Mouse (Mus musculus) liver, embryonic 16.5 days (tissue): ENCODE measurements around the gene Ube2g2. TPM values are rescaled to one million over a fixed set of nuclear protein-coding genes. Genes with fewer than 3 reads are reported as not detected.
"Not testable (repeated sequence)": the region's sequence is repeated elsewhere in the genome, so short reads cannot be mapped to it uniquely, and the experiment has no call there.

ENCODE experiments used
- ATAC-seq: fragments of 200-750 bp; cut with Nextera tagmentation; 2 replicates; pipeline ENCODE4 v1.8.0; 2017; ENCODE audit warnings: low read depth, mild to moderate bottlenecking, moderate number of reproducible peaks, moderate library complexity
- H3K27ac ChIP-seq: fragments of 300-500 bp; sonication (generic); 2 replicates; pipeline ENCODE4 v1.5.1; 2014; ENCODE audit warnings: mild to moderate bottlenecking, low read length
- H3K27me3 ChIP-seq: fragments of 300-500 bp; sonication (generic); 2 replicates; pipeline ENCODE4 v1.6.1; 2014; ENCODE audit warnings: low read depth, low read length, mixed read lengths; ENCODE audit not compliant: control insufficient read depth, insufficient read depth
- H3K36me3 ChIP-seq: fragments of 300-500 bp; sonication (generic); 2 replicates; pipeline ENCODE4 v1.6.1; 2014; ENCODE audit warnings: mild to moderate bottlenecking; ENCODE audit not compliant: control insufficient read depth, insufficient read depth
- H3K4me1 ChIP-seq: fragments of 300-500 bp; sonication (generic); 2 replicates; pipeline ENCODE4 v1.6.1; 2014; ENCODE audit warnings: low read depth, low read length, mixed read lengths; ENCODE audit not compliant: control insufficient read depth
- H3K4me2 ChIP-seq: fragments of 300-500 bp; sonication (generic); 2 replicates; pipeline ENCODE4 v1.6.1; 2014; ENCODE audit warnings: low read depth, low read length, mixed read lengths
- H3K4me3 ChIP-seq: fragments of 300-500 bp; sonication (generic); 2 replicates; pipeline ENCODE4 v1.5.1; 2014; ENCODE audit warnings: low read depth, mild to moderate bottlenecking, low read length
- H3K9ac ChIP-seq: fragments of 300-500 bp; sonication (generic); 2 replicates; pipeline ENCODE4 v1.6.1; 2014; ENCODE audit warnings: low read depth, low read length
- H3K9me3 ChIP-seq: fragments of 300-500 bp; sonication (generic); replicated peaks from 2 replicates; pipeline ENCODE4 v1.6.1; 2016; ENCODE audit warnings: low read length; ENCODE audit not compliant: control insufficient read depth
- WGBS: fragments of 180-500 bp; shearing (Covaris S2); extraction: QIAGEN DNeasy Blood & Tissue Kit; methylation state at CpG from one replicate; pipeline ENCODE4 v1.1.7; 2014; ENCODE audit not compliant: insufficient replicate concordance; 5-methylcytosine and 5-hydroxymethylcytosine counted together
- microRNA counts: library from miRNA; unstranded; fragments of <30 nt; microRNA quantifications from one replicate; lab custom pipeline; 2016
- microRNA-seq: library from miRNA; unstranded; fragments of <30 nt; microRNA quantifications from one replicate; pipeline ENCODE4, GENCODE M21; 2016
- polyA plus RNA-seq: library from polyadenylated mRNA; unstranded; fragments of >200 nt; fragmentation: Nextera tagmentation; extraction: Ambion mirVana; gene quantifications from 2 replicates; pipeline ENCODE4 v1.2.1, GENCODE M21; 2015

Gene Ube2g2
- polyA plus RNA-seq, 1 experiment from 2014 or later, result 43.7 TPM

DNA sequence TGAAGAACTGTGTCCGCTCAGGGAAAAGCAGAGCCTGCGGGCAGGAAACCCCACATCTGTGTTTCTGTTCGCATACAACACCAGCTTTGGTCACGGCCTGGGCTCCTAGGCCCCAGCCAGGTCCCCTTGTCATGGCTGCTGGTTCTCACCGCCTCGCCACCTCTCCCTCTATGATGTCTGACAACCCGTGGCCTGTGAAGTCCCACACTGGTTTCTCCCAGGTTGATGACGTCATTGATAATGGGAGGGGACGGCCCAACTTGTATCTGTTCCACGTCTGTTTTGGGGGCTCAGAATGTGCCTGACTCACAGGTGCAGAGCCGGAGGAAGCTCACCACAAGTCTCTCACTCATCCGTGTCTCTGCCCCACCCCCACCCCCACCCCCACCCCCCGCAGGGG lies 51.7 kb downstream of the Ube2g2 start:
- Histone ChIP-seq H3K4me1 (peaks cover 3% of the 10 kb centered on the region; the same call in 1 of the 2 replicates), H3K9ac (no peak overlapping the region), H3K27ac (no peak overlapping the region), H3K36me3 (no peaks in the 10 kb centered on the region), H3K4me2 (no peak overlapping the region), H3K4me3 (no peak overlapping the region), H3K9me3 (no peaks in the 10 kb centered on the region), H3K27me3 (peaks cover 31% of the 10 kb centered on the region)
- 54% methylated on average over 13 of the region's 13 CpGs for WGBS
- ATAC-seq, result no peak

DNA sequence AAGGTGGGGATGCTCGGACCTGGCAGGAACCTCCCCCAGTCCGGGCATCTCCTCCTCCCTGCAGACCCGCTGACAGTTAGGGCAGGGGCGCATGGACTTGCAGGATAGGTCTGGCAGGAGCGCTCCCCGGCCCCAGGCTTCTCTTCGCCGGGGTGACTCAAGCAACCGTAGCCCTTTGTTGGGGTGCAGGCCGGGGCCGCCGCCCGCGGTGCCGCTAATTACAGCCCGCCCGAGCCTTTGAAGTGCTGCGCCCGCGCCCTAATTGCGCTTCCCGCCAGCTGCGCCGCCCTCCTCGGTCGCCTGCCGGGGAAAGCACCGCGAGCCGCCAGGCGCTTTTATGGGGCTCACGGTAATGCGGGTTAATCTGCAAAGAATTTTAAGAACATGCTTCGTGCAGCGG lies 55.5 kb downstream of the Ube2g2 start:
- Histone ChIP-seq H3K4me2 (no peak overlapping the region), H3K9ac (no peak overlapping the region), H3K4me3 (no peak overlapping the region), H3K4me1 (no peaks in the 10 kb centered on the region), H3K27ac (no peak overlapping the region), H3K27me3 (peaks cover 42% of the 10 kb centered on the region), H3K36me3 (no peaks in the 10 kb centered on the region), H3K9me3 (no peaks in the 10 kb centered on the region)
- ATAC-seq, result no peak
- WGBS, result 2% methylated on average over 35 of the region's 35 CpGs

DNA sequence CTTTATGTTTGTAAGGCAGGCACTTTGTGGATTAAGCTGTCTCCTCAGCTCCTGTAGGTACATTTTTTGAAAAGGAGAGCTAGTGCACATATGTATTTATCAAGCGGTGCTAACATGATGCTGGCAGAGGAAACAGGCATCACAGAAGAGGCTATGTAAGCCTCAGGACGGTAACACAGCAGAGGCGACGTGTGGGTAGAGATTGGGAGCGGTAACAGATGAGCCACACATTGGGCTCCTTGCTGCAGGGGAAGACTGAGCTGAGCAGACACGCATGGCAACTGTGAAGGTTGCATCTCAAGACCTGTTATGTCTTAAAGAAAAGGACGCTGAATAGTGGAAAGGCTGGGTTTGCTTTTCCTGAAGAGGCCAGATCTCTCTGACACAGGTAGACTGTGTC lies 60.9 kb downstream of the Ube2g2 start:
- no peaks in the 10 kb centered on the region for H3K4me1 ChIP-seq
- no peak overlapping the region for H3K4me3 ChIP-seq
- no peak for ATAC-seq
- no peak overlapping the region for H3K27ac ChIP-seq
- no peak overlapping the region for H3K4me2 ChIP-seq
- WGBS, result 57% methylated on average over 7 of the region's 7 CpGs
- H3K9ac ChIP-seq, result no peak overlapping the region
- peaks cover 53% of the 10 kb centered on the region for H3K27me3 ChIP-seq
- no peaks in the 10 kb centered on the region for H3K9me3 ChIP-seq
- no peaks in the 10 kb centered on the region for H3K36me3 ChIP-seq

DNA sequence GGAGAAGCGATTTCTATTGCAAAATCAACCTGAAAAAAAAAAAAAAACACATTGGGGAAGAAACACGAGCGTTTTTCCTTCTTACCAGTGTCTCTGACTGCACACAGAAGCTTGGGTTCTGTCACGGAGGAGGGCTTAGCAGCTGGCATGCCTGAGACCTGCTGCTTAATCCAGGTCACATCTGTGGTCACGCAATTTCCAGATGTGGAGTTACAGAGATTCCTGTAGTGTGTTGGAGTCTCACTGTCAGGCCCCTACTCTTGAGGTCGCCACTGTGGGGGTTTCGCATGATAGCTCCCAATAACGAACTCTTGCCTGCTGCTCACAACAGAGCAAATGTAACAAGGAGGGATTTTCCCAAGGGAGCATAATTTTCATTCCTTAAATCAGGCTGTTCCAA lies 62.1 kb downstream of the Ube2g2 start:
- H3K9me3 ChIP-seq, result no peaks in the 10 kb centered on the region
- no peaks in the 10 kb centered on the region for H3K36me3 ChIP-seq
- ATAC-seq, result no peak
- no peak overlapping the region for H3K27ac ChIP-seq
- H3K27me3 ChIP-seq, result peaks cover 48% of the 10 kb centered on the region
- H3K4me1 ChIP-seq, result no peaks in the 10 kb centered on the region
- H3K4me3 ChIP-seq, result no peak overlapping the region
- no peak overlapping the region for H3K4me2 ChIP-seq
- 31% methylated on average over 8 of the region's 8 CpGs for whole genome bisulfite sequencing
- no peak overlapping the region for H3K9ac ChIP-seq

DNA sequence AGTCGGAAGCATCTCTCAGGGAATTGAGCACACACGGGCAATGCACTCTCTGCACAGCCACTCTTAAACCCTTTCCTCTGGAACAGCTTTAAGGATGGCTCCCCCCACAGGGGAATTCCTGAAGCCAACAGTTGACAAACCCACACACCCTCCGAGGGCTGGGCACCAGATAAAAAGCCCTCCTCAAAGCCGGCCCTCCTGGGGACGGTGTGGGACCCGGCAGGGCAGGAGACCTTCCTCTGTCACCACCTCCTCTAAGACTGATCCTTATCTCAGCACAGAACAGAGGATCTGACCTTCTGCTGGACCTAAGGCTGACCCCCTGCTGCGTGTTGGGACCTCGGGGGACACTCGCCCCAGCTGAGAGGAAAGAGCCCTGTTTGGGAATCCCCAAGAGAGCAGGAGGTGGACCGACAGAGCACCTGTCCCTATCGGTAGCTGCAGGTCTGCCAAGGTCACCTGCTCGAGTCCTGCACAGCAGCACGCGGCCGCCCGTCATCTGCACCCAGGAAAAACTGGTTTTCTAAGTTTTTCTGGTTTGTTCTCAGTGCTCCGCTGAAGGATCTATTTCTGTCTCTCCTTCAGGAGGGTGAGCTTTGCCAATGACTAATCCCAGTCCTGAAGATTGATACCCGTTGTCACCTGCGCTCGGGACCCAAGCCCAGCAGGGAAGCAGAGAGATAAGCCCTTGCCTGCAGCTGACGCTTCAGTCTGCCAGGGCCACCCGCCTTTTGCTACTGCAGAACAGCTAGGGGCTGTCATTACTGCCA lies 64.0 kb downstream of the Ube2g2 start, which contains the start of gene Tspear:
Tspear (plus strand) TSS at position 675 of the 770 bp plus-strand sequence.
- no peaks in the 10 kb centered on the region for H3K9me3 ChIP-seq
- no peaks in the 10 kb centered on the region for H3K4me1 ChIP-seq
- no peak within 1 kb of the TSS for H3K9ac ChIP-seq
- H3K4me2 ChIP-seq, result no peak within 1 kb of the TSS
- H3K36me3 ChIP-seq, result no peaks in the 10 kb centered on the region
- 5% methylated on average over 22 of the region's 22 CpGs for WGBS
- H3K27me3 ChIP-seq, result peaks cover 42% of the 10 kb centered on the region
- no peak within 1 kb of the TSS for H3K27ac ChIP-seq
- ATAC-seq, result no peak
- no peak within 1 kb of the TSS for H3K4me3 ChIP-seq

DNA sequence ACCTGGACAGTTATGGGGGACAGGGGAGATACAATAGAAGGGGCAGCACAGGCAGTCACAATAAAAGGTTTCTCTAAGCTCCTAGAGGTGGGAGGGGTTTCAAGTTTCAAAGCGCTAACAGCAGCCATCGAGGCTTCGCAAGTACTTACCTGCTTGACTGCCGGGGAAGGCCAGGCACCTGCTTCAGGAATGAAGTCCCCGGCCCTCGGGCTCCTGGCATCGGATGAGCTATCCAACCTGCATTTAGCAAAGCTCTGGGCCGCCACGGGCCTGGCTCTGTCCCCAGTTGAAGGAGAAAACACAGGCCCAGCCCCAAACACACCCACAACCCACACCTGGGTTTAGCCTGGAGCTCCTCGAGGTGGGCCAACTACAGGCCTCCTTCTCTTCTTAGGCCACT lies 64.9 kb downstream of the Ube2g2 start:
- H3K27me3 ChIP-seq, result peaks cover 42% of the 10 kb centered on the region
- no peak overlapping the region for H3K27ac ChIP-seq
- no peak overlapping the region for H3K4me2 ChIP-seq

DNA sequence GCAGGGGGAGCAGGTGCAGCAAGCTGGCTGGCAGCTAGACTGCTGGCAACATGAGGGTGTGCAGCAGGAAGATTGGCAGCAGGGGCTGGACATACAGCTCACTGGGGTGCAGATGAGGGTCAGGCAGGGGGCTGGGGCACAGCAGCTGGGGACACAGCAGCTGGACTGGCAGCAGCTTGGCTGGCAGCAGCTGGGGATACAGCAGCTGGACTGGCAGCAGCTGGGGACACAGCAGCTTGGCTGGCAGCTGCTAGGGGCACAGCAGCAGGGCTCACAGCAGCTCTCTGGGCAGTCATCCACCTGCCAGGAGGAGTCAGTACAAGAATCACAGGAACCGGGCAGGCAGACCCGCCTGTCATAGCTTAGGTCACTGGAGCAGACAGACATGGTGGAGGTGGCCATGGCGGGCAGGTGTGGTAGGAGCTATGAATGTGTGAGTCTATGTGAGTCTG lies 68.3 kb downstream of the Ube2g2 start, which contains the start of gene Gm19402:
Gm19402 (minus strand) TSS at position 402 of the 452 bp plus-strand sequence.
- not testable (repeated sequence) for H3K27ac ChIP-seq, H3K9me3 ChIP-seq, H3K4me2 ChIP-seq, H3K36me3 ChIP-seq, H3K4me1 ChIP-seq, H3K4me3 ChIP-seq, ATAC-seq, H3K9ac ChIP-seq
- peaks cover 31% of the 10 kb centered on the region for H3K27me3 ChIP-seq
- 61% methylated on average over 3 of the region's 3 CpGs for WGBS

More for the DNA sequence above, 64.9 kb downstream of the Ube2g2 start:
- 19% methylated on average over 10 of the region's 10 CpGs for WGBS
- Histone ChIP-seq H3K4me3 (no peak overlapping the region), H3K4me1 (no peaks in the 10 kb centered on the region), H3K9me3 (no peaks in the 10 kb centered on the region), H3K36me3 (no peaks in the 10 kb centered on the region), H3K9ac (no peak overlapping the region)
- no peak for ATAC-seq

MicroRNA genes within 50 kb of the gene (microRNA counts, 519-probe panel; counts per million panel counts)
- microRNA mmu-miR-1930 (lab: Ali Mortazavi, UCI), result 594 counts per million, percentile 2 among the panel's probes with 10 or more counts

Small RNA genes lying within 50 kb of the gene (microRNA-seq; reads per million reads assigned to microRNA genes)
- gene Mir1930, result 8.6 reads per million, percentile 25 among the genes with 10 or more reads in this experiment

Other genes starting within 250 kb of the Ube2g2 start
- 1.1 and 1.5 TPM in 2 replicates for gene Adarb1, start 204.0 kb upstream of the Ube2g2 start, polyA plus RNA-seq
- gene Fam207a, start 106.5 kb upstream of the Ube2g2 start, polyA plus RNA-seq, result 12.1 and 13.8 TPM in 2 replicates
- gene Itgb2, start 92.0 kb upstream of the Ube2g2 start, polyA plus RNA-seq, result 18.2 and 20.6 TPM in 2 replicates
- 87.3 and 94.5 TPM in 2 replicates for gene Pttg1ip, start 40.6 kb upstream of the Ube2g2 start, polyA plus RNA-seq
- 82.3 and 92.2 TPM in 2 replicates for gene Sumo3, start 16.2 kb upstream of the Ube2g2 start, polyA plus RNA-seq
- gene Gm49325, start 16.1 kb upstream of the Ube2g2 start, polyA plus RNA-seq, result 0.61 TPM in 1 of 2 replicates, not detected in the other
- 0.05 TPM in 1 of 2 replicates, not detected in the other for gene Tspear, start 64.3 kb downstream of the Ube2g2 start, polyA plus RNA-seq
- gene Gm19402, start 68.5 kb downstream of the Ube2g2 start, polyA plus RNA-seq, result not detected in 2 replicates
- not detected in 2 replicates for gene Gm9508, start 75.0 kb downstream of the Ube2g2 start, polyA plus RNA-seq
- gene Gm10272, start 84.4 kb downstream of the Ube2g2 start, polyA plus RNA-seq, result not detected in 2 replicates
- not detected in 2 replicates for gene Gm10024, start 89.2 kb downstream of the Ube2g2 start, polyA plus RNA-seq
- not detected in 2 replicates for gene Gm10142, start 93.5 kb downstream of the Ube2g2 start, polyA plus RNA-seq
- gene Krtap12-1, start 98.3 kb downstream of the Ube2g2 start, polyA plus RNA-seq, result not detected in 2 replicates
- not detected in 2 replicates for gene Gm10100, start 104.2 kb downstream of the Ube2g2 start, polyA plus RNA-seq
- not detected in 2 replicates for gene Gm18596, start 120.4 kb downstream of the Ube2g2 start, polyA plus RNA-seq
- gene Gm9736, start 129.1 kb downstream of the Ube2g2 start, polyA plus RNA-seq, result not detected in 2 replicates
- not detected in 2 replicates for gene Gm3233, start 137.4 kb downstream of the Ube2g2 start, polyA plus RNA-seq
- not detected in 2 replicates for gene Gm3238, start 149.1 kb downstream of the Ube2g2 start, polyA plus RNA-seq
- gene Gm7138, start 154.7 kb downstream of the Ube2g2 start, polyA plus RNA-seq, result not detected in 2 replicates
- gene Gm3250, start 160.3 kb downstream of the Ube2g2 start, polyA plus RNA-seq, result not detected in 2 replicates
- gene Gm7137, start 165.9 kb downstream of the Ube2g2 start, polyA plus RNA-seq, result not detected in 2 replicates
- not detected in 2 replicates for gene Gm9639, start 172.8 kb downstream of the Ube2g2 start, polyA plus RNA-seq
- gene Gm19668, start 176.9 kb downstream of the Ube2g2 start, polyA plus RNA-seq, result not detected in 2 replicates
- gene Gm9507, start 189.6 kb downstream of the Ube2g2 start, polyA plus RNA-seq, result not detected in 2 replicates
- gene Gm2696, start 192.4 kb downstream of the Ube2g2 start, polyA plus RNA-seq, result not detected in 2 replicates
- gene Krtap10-4, start 204.8 kb downstream of the Ube2g2 start, polyA plus RNA-seq, result not detected in 2 replicates
- not detected in 2 replicates for gene Krtap10-10, start 213.7 kb downstream of the Ube2g2 start, polyA plus RNA-seq
- gene Gm36176, start 224.5 kb downstream of the Ube2g2 start, polyA plus RNA-seq, result not detected in 2 replicates
- not detected in 2 replicates for gene Gm10318, start 230.6 kb downstream of the Ube2g2 start, polyA plus RNA-seq
- gene Gm3285, start 239.7 kb downstream of the Ube2g2 start, polyA plus RNA-seq, result not detected in 2 replicates